Mouse (Mus musculus) heart, postnatal 14 days (tissue): ENCODE measurements around the gene Btg1. TPM values are rescaled to one million over a fixed set of nuclear protein-coding genes. Genes with fewer than 3 reads are reported as not detected.
A peak's percentile ranks its signal among the peaks of the same experiment; 100 is the strongest.

Experiments
- DNase-seq, 2 experiments: peaks; one replicate each; pipeline ENCODE4 v3.0.0; 2021 to 2022
- intact Hi-C: fragments of 180-260 bp; cut with DNase I; formaldehyde crosslinking; loops from one replicate; pipeline ENCODE4 v1.15.1; 2025
- total RNA-seq, 2 experiments: library from RNA; stranded (reverse); gene quantifications; 2 replicates each; pipeline ENCODE4 v1.2.3; 2021

Gene Btg1
- total RNA-seq, 2 experiments from 2014 or later: 48.0 to 53.4 TPM

DNA sequence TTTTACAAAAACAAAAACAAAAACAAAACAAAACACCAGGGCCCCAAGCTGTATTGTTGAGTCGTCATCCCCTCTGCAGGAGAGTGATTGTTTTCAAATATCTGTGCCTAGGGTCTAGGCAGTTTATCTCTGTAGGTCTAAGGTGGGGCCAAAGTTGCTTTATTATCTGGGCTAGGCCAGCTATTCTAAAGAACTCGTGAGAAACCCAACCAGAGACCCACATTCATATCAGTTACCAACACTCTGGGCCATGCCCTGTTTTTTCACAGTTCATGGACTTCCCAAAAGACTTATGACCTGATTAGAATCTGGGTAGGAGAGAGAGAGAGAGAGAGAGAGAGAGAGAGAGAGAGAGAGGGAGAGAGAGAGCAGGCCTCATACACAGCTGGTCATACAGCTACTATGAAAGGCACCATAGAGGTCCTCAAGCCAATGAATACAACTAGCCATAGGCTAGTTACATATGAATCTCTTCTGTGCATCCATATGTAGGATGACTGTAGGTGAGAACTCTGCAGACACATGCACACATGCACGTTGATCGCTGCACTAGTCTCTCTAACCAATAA, 9.1 kb upstream of the Btg1 start:
- intact Hi-C loops: no loop called here
- DNase-seq: no peak

DNA sequence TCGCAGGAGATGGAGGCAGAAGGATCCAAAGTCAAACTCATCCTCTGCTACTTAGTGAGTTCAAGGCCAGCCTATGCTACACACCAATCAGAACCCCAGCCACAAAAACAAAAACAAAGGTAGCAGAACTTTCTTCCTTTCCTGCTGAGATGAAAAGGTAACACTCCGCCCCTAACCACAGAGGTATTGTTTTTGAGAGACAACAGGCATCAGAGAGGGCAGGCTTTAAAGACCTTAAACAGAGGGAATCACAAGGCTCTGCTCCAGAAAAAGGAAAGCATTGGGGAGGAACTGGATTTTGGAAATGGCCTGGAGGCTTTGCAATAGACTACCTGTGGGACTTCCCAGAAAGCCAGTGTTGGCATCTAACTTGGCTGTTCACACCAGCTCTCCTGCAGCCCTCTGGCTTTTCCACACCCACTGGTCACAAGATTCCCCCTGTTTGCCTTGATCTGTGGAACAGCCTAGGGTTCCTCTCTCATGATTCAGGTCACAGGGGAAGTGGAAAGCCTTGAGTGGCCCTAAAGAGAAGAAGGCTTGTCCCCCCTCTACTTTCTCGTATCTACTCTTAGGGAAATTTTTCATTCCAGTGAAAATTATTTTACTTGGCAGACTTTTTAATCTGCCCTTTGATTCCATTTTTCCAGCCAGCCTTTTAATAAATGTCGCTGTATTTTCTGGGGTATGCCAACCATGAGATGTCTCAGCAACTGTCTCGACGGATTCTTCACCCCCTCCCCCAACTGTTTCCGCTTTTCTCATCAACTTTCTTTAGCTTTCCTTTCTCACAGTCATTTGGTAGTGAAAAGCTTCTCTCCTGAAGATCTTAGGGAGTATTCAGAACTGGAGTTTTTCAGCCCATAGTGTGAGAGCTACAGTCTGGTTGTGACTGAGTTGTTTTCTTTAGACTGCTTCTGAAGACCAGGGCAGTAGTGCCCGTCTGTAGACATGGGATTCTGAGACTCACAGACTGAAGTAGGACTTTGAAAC, 7.2 kb upstream of the Btg1 start:
- intact Hi-C loops: no loop called here
- no peak for DNase-seq

DNA sequence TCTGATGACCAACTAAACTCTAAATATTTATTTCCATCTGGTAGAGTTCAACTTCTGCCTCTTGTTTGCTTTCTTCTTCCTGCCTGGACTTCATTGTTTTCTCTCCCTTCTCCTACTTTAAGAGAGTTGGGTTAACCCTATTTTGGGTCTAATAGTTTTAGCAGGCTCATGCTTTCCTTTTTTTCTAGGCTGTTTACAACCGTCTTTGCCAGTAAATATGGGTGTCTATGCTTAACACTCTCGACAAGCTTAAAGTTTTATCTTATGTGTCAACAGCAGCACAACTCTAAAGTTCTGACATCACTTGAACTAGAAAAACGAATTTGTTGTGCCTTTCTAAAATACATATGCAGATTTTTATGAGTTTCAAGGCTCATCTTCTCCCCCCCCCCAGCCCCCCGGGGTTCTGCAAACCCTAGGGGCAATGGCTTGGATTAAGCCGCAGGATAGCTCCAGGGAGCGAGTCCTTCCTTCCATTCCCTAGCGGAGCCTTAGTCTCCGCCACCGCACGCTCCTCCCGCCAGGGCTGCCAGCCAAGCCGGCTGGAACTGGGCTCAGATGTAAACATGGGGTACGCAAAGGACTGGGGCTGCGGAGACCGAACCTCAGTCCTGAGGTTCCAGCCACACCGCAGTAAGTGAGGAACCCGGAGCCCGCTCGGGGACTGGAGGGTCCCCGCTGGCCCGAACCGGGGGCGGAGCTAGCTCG, 651 bp upstream of the Btg1 start:
- intact Hi-C loops: loop anchor here (2.0 to 5.0 kb wide), 4 partner anchors 319 to 546 kb away; no protein-coding TSS in a partner anchor

DNA sequence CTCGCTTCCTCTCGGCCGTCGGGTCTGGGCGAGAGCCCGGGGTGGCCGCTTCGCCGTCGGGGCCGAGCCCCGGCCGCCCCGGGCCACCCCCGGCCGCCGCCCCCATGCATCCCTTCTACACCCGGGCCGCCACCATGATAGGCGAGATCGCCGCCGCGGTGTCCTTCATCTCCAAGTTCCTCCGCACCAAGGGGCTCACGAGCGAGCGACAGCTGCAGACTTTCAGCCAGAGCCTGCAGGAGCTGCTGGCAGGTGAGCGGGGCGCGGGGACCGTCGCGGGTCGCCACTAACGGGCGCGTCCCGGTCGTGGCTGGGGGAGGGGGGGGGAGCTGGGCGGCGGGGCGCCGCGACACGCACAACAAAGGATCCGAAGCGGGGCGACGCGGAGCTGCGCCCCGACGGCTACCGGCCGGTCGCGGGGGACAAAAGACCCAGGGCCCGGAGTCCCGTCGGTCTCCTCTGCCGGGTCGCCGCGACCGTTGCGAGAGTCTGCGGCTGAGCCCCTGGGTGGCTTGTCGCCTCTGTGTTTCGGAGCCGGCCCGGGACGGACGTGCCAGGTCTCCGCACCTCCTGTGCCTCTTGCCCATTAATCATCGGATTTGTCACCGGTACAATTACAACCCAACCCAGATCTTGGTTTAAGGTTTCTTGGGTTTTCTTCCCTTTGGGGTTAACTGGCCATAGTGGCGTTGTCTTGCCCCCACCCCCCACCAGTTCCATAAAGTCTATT, 580 bp downstream of the Btg1 start:
- intact Hi-C loops: loop anchor here (1.0 to 5.0 kb wide), 5 partner anchors 317 to 696 kb away; no protein-coding TSS in a partner anchor
- peak; percentile 51 for DNase-seq

More for the DNA sequence above, 651 bp upstream of the Btg1 start:
- no peak for DNase-seq

DNA sequence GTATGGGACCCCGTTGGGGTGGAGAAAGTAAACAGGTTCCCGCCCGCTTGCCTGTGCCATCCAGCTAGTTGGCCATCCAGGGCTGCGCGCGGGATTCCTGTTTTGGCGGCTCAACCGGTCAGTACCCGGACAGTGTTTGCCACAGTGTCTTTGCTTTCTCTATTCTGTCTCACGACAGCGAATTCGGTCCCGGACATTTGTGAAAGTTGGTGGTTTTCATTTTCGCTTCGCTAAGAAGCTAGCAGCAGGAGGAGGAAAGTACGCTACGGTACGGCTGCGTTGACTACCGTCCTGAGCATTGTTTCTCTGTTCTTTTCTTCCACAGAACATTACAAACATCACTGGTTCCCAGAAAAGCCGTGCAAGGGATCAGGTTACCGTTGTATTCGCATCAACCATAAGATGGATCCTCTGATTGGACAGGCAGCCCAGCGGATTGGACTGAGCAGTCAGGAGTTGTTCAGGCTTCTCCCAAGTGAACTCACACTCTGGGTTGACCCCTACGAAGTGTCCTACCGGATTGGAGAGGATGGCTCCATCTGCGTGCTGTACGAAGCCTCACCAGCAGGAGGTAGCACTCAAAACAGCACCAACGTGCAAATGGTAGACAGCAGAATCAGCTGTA, 1.3 kb downstream of the Btg1 start:
- intact Hi-C loops: loop anchor here (1.0 to 5.0 kb wide), 5 partner anchors 317 to 695 kb away; no protein-coding TSS in a partner anchor
- peak; percentile 75 to 78 for DNase-seq

DNA sequence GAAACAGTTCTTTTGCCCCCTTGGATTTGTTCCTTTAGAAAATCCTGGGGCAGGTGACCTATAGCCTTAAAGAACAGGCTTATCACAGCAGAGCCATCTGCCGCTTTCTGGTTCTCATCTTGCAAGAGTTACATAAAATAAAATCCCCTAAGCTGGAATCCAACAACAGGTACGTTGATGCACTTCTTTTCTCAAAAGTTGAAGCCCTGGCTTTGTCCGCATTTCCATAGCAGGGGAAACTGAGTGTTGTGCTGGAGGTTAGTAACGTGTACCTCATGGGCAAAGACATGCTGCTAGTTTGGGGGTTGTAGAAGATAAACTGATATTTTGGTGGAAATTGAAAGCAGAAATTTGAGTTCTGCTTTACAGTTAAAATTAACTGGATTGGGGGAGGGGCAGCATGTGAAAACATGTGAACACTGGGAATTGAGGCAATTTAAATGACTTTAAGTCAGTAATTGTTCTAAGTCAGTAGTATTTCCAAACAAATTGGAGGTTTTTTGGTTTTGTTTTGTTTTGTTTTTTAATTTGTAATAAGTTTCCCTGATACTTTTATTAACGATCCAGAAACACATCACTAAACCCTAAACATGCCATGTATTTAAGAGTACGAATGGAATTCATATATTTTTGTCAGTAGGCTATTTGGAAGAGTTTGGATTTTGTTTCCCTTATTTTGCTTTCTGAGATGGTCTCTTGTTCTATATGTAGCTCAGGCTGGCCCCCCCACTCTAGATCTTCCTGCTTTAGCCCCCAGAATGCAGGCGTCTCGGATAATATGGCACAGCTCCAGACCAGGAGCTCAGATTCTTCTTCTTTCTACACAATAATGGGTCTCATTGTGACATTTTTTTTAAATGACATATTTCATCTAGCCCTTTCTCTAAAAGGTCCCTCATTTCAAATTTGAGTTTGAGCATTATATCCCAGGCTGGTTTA, 3.4 kb downstream of the Btg1 start:
- DNase-seq: no peak
- intact Hi-C loops: loop anchor here (5.0 kb wide), 4 partner anchors 87 to 542 kb away; no protein-coding TSS in a partner anchor

DNA sequence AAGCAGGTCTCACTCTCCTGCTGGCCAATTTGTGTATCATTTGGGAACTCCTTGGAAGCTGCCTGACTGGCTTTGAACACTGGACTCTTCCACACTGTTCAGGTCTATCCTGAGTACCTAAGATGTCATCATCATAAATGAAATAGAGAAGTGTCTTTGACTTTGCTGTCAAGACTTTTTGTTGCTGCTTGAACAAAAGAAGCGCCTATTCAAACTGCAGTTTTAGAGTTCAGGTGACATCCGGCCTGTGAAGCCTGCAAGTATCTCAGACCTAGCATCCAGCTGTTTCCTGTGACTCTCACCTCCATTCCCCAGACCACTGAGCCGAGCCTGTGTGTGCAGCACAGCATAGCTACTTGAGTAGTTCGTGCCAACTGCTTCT, 4.1 kb downstream of the Btg1 start:
- DNase-seq: peak in 1 of 2 experiments; percentile 17
- intact Hi-C loops: loop anchor here (5.0 kb wide), 1 partner anchor 86 kb away; no protein-coding TSS in a partner anchor

DNA sequence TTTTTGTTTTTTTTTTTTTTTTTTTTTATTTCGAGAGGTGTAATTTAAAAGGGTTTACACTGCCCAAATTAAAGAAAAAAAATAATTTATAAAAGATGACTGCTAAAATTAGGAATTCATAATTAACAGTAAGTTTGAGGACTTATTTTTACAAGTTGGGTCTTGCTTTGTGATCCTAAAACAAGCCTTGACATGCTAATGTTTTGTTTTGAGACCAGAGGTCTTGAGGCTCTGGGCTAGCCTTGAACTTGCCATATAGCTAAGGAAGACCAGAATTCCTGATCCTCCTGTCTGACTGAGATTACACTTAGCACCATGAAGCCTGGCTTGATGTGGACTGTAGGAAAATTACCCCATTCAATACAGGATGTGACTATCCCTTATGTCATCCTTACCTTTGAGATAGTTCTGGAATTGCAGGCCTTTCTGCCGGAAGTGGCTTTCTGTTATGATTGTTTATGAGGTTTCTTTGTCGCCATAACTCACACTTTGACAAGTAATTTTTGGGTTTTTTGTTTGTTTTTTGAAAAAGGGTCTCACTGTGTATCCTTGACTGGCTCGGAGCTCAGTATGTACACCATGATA, 4.6 kb downstream of the Btg1 start:
- intact Hi-C loops: loop anchor here (5.0 kb wide), 1 partner anchor 86 kb away; no protein-coding TSS in a partner anchor
- no peak for DNase-seq

DNA sequence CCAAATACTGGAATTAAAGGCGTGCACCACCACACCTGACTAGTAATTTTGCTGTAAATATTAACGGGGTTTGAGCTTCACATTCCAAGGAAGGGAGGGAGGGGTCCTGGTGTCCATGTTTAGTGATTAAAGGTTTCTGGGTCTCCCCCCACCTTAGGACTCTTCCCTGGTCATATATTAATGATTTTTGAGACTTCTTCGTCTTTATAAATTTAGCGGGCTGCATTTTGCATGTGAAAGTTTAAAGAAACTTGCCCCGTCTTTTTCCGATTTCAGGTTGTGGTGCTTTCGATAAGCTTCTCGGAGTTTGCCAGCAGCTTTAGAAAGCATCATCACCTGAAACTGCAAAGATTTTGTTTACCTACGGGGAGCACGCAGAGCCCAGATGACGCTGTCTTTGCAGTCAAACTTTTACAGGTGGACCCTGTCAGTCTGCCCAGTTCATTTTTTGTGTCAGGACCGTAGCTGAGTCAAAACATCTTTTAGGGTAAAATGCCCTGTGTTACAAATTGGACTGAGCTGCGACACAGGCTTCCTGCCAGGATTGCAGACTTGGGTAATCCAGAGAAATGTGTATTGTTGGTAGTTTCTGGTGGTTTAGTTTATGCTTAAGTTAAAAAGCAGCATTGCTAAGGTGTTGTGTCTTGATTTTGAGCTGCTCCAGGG, 5.3 kb downstream of the Btg1 start:
- DNase-seq: no peak
- intact Hi-C loops: loop anchor here (2.0 to 5.0 kb wide), 2 partner anchors 85 to 129 kb away; no protein-coding TSS in a partner anchor

DNA sequence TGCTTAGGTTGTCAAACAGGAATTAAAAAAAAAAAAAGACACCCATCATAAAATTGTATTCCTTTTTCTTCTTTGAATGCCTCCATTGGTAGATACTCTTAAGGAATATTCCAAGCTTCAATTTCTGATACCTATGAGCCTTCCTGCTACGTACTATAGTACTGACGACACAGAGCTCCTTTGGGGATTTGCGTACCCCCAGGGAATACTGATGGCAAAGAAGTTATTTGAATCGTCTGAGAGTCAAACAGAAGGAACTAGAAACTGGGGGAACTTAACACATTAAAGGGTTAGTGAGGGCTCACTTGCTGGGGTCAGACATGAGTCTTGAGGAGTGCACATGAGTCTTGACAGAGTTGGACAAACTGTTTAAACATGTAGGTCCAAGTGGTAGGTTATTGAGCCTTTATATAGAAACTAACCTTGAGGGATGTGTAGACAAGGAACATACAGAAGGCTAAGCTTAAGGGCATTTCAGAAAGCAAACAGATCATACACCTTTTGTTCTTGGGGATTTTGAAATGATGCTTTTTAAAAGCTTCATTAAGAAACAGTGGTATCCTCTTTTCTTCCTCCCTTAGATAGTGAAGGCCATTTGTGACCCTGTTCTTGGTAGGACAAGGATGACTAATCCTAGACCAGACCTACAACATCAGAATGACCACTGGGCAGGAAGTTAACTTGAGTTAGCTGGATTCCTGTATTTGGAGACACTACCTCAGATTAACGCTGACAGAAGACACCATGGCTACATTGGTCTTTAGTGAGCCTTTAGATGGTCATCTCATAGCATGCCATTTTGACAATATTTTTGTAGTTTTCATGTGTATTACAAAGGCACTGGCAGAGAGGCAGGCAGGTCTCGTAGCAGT, 6.2 kb downstream of the Btg1 start:
- no peak for DNase-seq
- intact Hi-C loops: loop anchor here (2.0 to 5.0 kb wide), 2 partner anchors 84 to 128 kb away; no protein-coding TSS in a partner anchor

DNA sequence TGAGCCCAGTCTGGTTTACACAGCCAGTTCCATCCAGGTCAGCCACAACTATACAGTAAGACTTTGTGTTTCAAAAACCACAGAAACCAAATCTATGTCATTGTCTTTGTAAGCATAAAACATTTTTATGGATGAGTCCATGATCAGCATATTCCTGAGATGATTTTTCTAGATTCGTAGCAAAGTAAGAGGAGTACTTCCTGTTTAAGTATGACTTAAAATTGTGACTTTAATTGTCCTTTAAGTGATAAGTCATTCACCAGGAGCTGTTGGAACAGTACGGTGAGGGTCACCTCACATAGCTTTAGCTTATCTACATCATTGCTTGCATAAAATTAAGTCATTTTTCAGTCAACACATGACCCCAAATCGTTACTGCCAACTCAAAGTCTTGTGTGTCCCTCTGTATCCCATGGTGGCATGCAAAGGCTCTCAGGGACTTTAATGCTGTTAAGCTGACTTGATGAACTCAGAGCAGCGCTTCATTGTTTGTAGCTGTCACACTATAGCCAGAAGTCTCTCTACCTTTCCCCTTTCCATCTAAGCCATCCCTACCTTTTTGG, 6.9 kb downstream of the Btg1 start:
- intact Hi-C loops: loop anchor here (2.0 to 5.0 kb wide), 2 partner anchors 84 to 127 kb away; no protein-coding TSS in a partner anchor
- no peak for DNase-seq

DNA sequence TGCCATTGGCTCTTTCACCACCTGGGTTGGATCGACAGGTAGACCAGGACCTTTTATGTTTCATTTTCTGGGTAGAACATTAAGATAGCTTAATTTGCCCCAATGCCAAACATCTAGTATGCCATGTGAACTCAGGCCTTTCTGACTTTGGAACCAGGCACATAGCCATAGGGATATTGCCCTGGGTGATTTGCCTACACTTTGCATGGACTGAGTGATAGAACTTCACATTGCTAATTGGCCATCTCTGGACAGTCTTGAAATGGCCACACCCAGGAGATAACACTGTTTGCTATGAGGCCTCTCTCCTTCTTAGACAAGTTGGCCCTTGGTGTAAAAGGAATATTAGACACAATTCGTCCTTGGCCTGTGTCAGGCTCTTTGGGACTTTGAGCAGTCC, 7.6 kb downstream of the Btg1 start:
- intact Hi-C loops: loop anchor here (5.0 kb wide), 1 partner anchor 83 kb away; no protein-coding TSS in a partner anchor
- DNase-seq: no peak

DNA sequence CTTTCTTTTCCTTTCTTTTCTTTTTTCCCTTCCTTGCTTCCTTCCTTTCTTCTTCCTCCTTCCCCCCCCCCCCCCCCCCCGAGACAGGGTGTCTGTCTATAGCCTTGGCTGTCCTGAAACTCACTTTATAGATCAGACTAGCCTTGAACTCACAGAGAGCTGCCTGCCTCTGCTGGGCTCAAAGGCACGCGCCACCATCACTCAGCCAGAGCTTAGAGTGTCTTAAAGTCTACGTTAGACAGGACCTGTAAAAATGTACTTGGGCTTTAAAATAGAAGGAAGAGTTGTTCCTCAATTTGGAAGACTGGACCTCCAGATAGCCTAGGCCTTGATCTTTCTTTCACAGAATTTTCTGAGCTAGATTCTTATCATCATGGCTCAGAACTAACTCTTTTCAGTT, 8.3 kb downstream of the Btg1 start:
- DNase-seq: no peak
- intact Hi-C loops: loop anchor here (5.0 kb wide), 1 partner anchor 62 kb away; no protein-coding TSS in a partner anchor

DNA sequence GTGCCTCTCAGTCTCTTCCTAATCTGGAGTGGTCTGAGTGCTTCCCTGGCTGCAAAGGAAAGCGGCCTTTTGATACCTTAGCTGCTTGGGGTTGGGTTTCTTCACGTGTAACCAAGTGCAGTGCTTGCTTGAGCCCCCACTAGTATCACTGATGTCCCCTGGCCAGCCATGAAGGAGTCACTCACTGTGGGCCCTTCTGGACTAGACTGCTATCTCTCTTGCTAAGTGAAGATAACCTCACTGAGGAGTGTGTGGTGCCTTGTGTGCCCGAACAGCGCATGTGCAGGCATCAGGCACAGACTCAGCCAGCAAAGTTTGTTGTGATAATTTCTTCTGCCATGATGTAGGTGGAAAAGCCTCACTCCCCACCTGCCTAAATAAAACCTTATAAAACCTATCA, 8.9 kb downstream of the Btg1 start:
- no peak for DNase-seq
- intact Hi-C loops: loop anchor here (5.0 kb wide), 1 partner anchor 62 kb away; no protein-coding TSS in a partner anchor

DNA sequence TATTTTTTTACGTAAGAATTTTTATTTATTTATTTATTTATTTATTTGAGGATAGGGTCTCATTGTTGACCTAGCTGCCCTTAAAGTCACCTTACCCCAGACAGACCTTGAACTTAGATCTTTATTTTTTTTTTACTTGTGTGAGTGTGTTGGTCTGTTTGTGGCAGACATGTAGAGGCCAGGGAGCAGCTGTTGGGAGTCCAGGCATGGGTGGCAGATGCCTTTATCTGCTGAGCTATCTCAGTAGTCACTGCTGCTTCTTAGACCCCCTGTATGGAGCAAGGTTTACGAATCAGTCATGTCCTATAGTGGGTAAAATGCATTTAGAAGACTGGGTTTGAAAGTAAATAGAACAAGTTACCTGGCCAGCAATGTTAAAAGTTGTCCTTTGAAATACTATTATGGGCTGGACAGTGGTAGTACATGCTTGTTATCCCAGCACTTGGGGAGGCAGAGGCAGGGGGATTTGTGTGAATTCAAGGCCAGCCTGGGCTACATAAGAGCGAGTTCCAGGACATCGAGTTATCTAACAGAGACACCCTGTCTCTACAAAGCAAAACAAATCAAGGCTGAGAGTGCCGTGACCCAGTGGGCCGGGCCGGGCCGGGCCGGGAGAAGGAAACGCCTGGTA, 9.4 kb downstream of the Btg1 start:
- intact Hi-C loops: loop anchor here (5.0 kb wide), 1 partner anchor 61 kb away; no protein-coding TSS in a partner anchor
- DNase-seq: no peak
